Mouse (Mus musculus) brown adipose tissue, adult 24 weeks (tissue): Measurements from ENCODE around the gene Sidt1. TPM values are rescaled to one million over a fixed set of nuclear protein-coding genes. Genes with fewer than 3 reads are reported as not detected.

ENCODE experiments used
- H3K27ac ChIP-seq: fragments of 200-500 bp; replicated peaks from 2 replicates; pipeline ENCODE4 v1.5.1; 2012; ENCODE audit warnings: low read depth, mild to moderate bottlenecking, low read length
- H3K4me1 ChIP-seq: fragments of 200-500 bp; 2 replicates; pipeline ENCODE4 v1.6.1; 2012; ENCODE audit warnings: low read length, mixed read lengths; ENCODE audit not compliant: control insufficient read depth, insufficient read depth, insufficient read length
- H3K4me3 ChIP-seq: fragments of 200-500 bp; 2 replicates; pipeline ENCODE4 v1.5.1; 2012; ENCODE audit warnings: low read depth, mild to moderate bottlenecking, low read length, moderate library complexity; ENCODE audit not compliant: insufficient read depth
- polyA plus RNA-seq: library from polyadenylated mRNA; stranded (reverse); fragments of >200 nt; gene quantifications from 2 replicates; pipeline ENCODE4 v1.2.4, GENCODE M21; 2012; ENCODE audit not compliant: missing spikeins, insufficient read depth, insufficient read length

Gene Sidt1
- polyA plus RNA-seq, 1 experiment: not detected

GRCm38 (mm10) chr16:44240406-44240805 lies 92.6 kb downstream of the Sidt1 start:
- Histone ChIP-seq H3K27ac (no peak overlapping the region), H3K4me3 (no peak overlapping the region), H3K4me1 (no peaks in the 10 kb centered on the region)

GRCm38 (mm10) chr16:44238835-44239263 lies 94.1 kb downstream of the Sidt1 start:
- H3K4me3 ChIP-seq: no peak overlapping the region
- H3K4me1 ChIP-seq: no peaks in the 10 kb centered on the region
- H3K27ac ChIP-seq: no peak overlapping the region

- no peak overlapping the region for H3K4me3 ChIP-seq
- no peaks in the 10 kb centered on the region for H3K4me1 ChIP-seq
- H3K27ac ChIP-seq: no peak overlapping the region
These were observed 95.2 kb downstream of the Sidt1 start for GRCm38 (mm10) chr16:44237836-44238235.

- no peaks in the 10 kb centered on the region for H3K4me1 ChIP-seq
- no peak overlapping the region for H3K27ac ChIP-seq
- H3K4me3 ChIP-seq: no peak overlapping the region
These were observed 100.0 kb downstream of the Sidt1 start for GRCm38 (mm10) chr16:44233019-44233418.

- no peak overlapping the region for H3K27ac ChIP-seq
- no peaks in the 10 kb centered on the region for H3K4me1 ChIP-seq
- no peak overlapping the region for H3K4me3 ChIP-seq
These were observed 106.2 kb downstream of the Sidt1 start for GRCm38 (mm10) chr16:44226706-44227291.

- H3K27ac ChIP-seq: no peak overlapping the region
- H3K4me3 ChIP-seq: no peak overlapping the region
- H3K4me1 ChIP-seq: no peaks in the 10 kb centered on the region
These were observed 111.5 kb downstream of the Sidt1 start for GRCm38 (mm10) chr16:44221463-44221862.

- H3K4me1 ChIP-seq: no peaks in the 10 kb centered on the region
- no peak overlapping the region for H3K4me3 ChIP-seq
- H3K27ac ChIP-seq: no peak overlapping the region
These were observed 116.6 kb downstream of the Sidt1 start for GRCm38 (mm10) chr16:44216417-44216816.

GRCm38 (mm10) chr16:44215513-44215912 lies 117.5 kb downstream of the Sidt1 start:
- H3K4me3 ChIP-seq: no peak overlapping the region
- no peak overlapping the region for H3K27ac ChIP-seq
- no peaks in the 10 kb centered on the region for H3K4me1 ChIP-seq

- H3K4me1 ChIP-seq: no peaks in the 10 kb centered on the region
- H3K4me3 ChIP-seq: no peak overlapping the region
- H3K27ac ChIP-seq: no peak overlapping the region
These were observed 120.3 kb downstream of the Sidt1 start for GRCm38 (mm10) chr16:44212703-44213102.

GRCm38 (mm10) chr16:44211054-44211414 lies 122.0 kb downstream of the Sidt1 start:
- Histone ChIP-seq H3K4me3 (no peak overlapping the region), H3K4me1 (no peaks in the 10 kb centered on the region), H3K27ac (no peak overlapping the region)

GRCm38 (mm10) chr16:44210156-44211053 lies 122.6 kb downstream of the Sidt1 start:
- no peaks in the 10 kb centered on the region for H3K4me1 ChIP-seq
- no peak overlapping the region for H3K4me3 ChIP-seq
- H3K27ac ChIP-seq: no peak overlapping the region

- no peak overlapping the region for H3K27ac ChIP-seq
- H3K4me3 ChIP-seq: no peak overlapping the region
These were observed 127.0 kb downstream of the Sidt1 start for GRCm38 (mm10) chr16:44205973-44206372.

GRCm38 (mm10) chr16:44204331-44204730 lies 128.7 kb downstream of the Sidt1 start:
- Histone ChIP-seq H3K27ac (no peak overlapping the region), H3K4me1 (no peaks in the 10 kb centered on the region), H3K4me3 (no peak overlapping the region)

More at GRCm38 (mm10) chr16:44205973-44206372, 127.0 kb downstream of the Sidt1 start:
- no peaks in the 10 kb centered on the region for H3K4me1 ChIP-seq

GRCm38 (mm10) chr16:44200146-44200545 lies 132.8 kb downstream of the Sidt1 start:
- H3K27ac ChIP-seq: no peak overlapping the region
- no peaks in the 10 kb centered on the region for H3K4me1 ChIP-seq
- no peak overlapping the region for H3K4me3 ChIP-seq

GRCm38 (mm10) chr16:44199066-44199703 lies 133.8 kb downstream of the Sidt1 start:
- no peak overlapping the region for H3K4me3 ChIP-seq
- no peaks in the 10 kb centered on the region for H3K4me1 ChIP-seq
- no peak overlapping the region for H3K27ac ChIP-seq
